Mouse (Mus musculus): Measurements from ENCODE around the gene Errfi1. TPM values are rescaled to one million over a fixed set of nuclear protein-coding genes. Genes with fewer than 3 reads are reported as not detected.

Errfi1 gene
- polyA plus RNA-seq, 1 experiment, result 53.7 TPM

DNA sequence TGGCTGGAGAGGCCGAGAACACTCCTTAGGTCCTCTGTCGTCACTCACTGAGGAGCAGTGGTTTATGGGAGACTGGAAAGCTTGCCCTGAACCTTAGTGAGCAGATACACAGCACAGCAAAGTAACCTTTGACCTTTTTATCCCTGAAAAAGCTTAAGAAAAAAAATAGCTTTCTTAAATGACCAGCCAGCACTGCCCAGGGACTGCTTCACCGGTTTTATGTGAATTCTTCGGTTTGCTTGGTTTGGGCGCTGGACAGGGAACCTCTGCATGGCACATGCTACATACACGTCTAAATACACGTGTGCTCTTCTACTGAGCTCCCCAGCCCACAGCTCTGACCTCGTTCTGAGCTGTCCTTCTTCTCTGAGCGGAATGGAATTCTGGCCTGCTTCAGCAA, 31.1 kb upstream of the Errfi1 start:
- TF ChIP-seq POLR2A (IDR thresholded peaks at IDR 0.05; ENCODE audit: borderline replicate concordance, extremely low read depth, low read depth, low read length) (no peak), CTCF (IDR thresholded peaks at IDR 0.05; ENCODE audit: insufficient read depth, low read length) (no peak)
- WGBS, result 83% methylated on average over 9 of the region's 9 CpGs
- no peak overlapping the region for H3K4me3 ChIP-seq (replicated peaks; ENCODE audit: extremely low read depth, low read depth, low read length)
- DNase-seq, result no peak
- H3K4me1 ChIP-seq (ENCODE audit: control insufficient read depth, insufficient read depth, low read length), result peaks cover 22% of the 10 kb centered on the region

DNA sequence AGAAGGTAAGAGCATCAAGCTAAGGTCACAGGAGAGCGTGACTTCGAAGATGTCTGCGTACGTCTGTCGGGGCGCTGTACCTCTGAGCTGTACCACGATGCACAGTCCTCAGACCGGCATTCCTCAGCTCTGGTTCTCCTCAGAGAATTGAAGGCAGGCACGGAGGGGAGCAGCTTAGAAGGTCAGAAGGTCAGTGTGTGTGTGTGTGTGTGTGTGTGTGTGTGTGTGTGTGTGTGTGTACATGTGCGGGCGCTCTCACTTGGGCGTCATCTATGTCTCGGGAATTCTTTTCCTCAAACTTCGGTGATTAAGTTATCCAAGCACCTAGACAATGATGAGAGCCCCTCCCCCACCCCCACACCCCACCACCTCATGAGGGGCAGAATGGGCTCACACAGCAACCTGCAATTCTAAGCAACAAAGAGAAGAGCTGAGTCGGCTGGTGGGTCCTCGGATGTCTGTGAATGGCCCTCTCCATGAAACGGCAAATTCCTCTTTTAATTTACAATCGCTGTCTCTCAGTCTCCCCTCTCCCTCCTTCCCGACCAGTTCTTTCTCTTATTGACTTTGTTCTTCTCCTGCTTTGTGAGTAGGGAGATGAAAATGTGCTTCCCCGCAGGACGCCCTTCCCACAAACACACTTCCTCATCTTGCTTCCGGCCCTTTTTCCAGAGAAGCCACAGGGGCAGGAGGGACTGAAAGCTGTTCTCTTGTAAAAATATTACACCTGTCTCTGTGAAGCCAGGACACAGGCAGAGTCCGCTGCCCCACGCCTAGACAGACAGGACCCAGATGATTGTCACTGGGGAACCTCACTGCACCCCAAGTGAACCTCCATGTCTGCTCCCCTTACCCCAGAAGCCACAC, 29.9 kb upstream of the Errfi1 start:
- no peak for DNase-seq
- peaks cover 18% of the 10 kb centered on the region for H3K4me1 ChIP-seq (ENCODE audit: control insufficient read depth, insufficient read depth, low read length)
- H3K4me3 ChIP-seq (replicated peaks; ENCODE audit: extremely low read depth, low read depth, low read length), result no peak overlapping the region
- 52% methylated on average over 24 of the region's 24 CpGs for WGBS
- TF ChIP-seq CTCF (IDR thresholded peaks at IDR 0.05; ENCODE audit: insufficient read depth, low read length), result no peak

DNA sequence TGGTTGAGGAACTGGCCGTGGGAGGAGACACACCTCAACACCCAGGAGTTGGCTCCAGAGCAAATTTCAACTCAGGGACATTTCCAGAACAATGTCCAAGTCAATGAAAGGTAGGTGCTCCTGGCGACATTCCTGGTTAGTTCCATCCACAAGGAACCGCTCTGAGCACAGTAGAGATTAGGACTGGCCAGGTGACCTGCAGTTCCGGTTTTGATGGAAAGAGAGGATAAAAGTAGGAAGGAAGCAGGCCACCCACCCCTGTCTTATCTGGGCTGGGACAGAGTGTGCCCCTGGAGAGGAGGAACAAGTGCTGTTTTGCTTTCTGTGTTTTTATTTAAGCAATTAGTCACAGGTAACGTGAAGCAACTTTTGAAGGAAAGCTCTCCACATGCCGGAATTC, 28.8 kb upstream of the Errfi1 start:
- no peak overlapping the region for H3K4me3 ChIP-seq (replicated peaks; ENCODE audit: extremely low read depth, low read depth, low read length)
- WGBS, result 49% methylated on average over 6 of the region's 6 CpGs
- TF ChIP-seq CTCF (IDR thresholded peaks at IDR 0.05; ENCODE audit: insufficient read depth, low read length), result no peak
- TF ChIP-seq POLR2A (IDR thresholded peaks at IDR 0.05; ENCODE audit: borderline replicate concordance, extremely low read depth, low read depth, low read length), result no peak
- H3K4me1 ChIP-seq (ENCODE audit: control insufficient read depth, insufficient read depth, low read length), result peaks cover 10% of the 10 kb centered on the region
- peak; percentile 65 for DNase-seq

DNA sequence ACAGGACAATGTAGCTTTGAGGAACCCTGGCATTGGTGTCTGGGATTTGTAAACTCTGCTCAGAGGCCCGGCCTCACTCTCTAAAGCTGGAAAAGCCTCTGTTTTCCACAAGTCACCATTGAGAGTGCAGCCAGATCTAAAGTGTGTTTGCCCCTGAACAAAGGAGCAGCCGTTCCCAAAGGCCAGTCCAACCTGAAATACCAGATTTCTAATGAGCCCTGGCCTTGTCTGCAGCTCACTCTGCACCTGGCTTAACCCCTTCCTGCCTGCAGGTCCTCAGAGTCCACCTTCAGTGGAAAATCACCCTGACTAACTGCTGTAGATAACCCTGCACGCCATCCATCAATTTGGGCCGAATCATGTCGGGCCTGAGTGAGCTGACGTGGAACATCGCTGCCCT, 28.2 kb upstream of the Errfi1 start:
- Histone ChIP-seq H3K4me1 (ENCODE audit: control insufficient read depth, insufficient read depth, low read length) (peaks cover 10% of the 10 kb centered on the region), H3K4me3 (replicated peaks; ENCODE audit: extremely low read depth, low read depth, low read length) (no peak overlapping the region)
- peak; percentile 61 for DNase-seq
- WGBS, result 57% methylated on average over 7 of the region's 7 CpGs
- no peak for TF ChIP-seq CTCF (IDR thresholded peaks at IDR 0.05; ENCODE audit: insufficient read depth, low read length)
- TF ChIP-seq POLR2A (IDR thresholded peaks at IDR 0.05; ENCODE audit: borderline replicate concordance, extremely low read depth, low read depth, low read length), result no peak

DNA sequence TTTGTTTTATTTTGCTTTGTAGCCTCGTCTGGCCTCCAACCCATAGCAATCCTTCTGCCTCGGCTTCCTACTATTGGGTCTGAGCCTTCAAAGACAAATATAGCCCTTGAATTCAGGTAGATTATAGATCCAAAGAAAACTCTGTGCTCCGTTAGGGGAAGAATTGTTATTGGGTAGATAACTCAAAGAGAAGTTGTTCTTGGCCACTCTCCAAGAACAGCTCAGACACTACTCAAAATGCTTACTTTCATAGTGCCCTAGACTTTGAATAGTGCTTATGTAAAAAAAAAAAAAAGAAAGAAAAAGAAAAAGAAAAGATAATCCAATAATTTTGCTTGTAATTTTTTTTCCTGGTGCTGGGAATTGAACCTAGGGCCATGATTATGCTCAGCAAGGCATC, 22.4 kb upstream of the Errfi1 start:
- WGBS, result 59% methylated on average over 3 of the region's 3 CpGs
- no peak for TF ChIP-seq CTCF (IDR thresholded peaks at IDR 0.05; ENCODE audit: insufficient read depth, low read length)
- no peak for TF ChIP-seq POLR2A (IDR thresholded peaks at IDR 0.05; ENCODE audit: borderline replicate concordance, extremely low read depth, low read depth, low read length)
- H3K4me3 ChIP-seq (replicated peaks; ENCODE audit: extremely low read depth, low read depth, low read length), result no peak overlapping the region
- peaks cover 4% of the 10 kb centered on the region; the same call in 1 of the 2 replicates for H3K4me1 ChIP-seq (ENCODE audit: control insufficient read depth, insufficient read depth, low read length)
- no peak for DNase-seq

DNA sequence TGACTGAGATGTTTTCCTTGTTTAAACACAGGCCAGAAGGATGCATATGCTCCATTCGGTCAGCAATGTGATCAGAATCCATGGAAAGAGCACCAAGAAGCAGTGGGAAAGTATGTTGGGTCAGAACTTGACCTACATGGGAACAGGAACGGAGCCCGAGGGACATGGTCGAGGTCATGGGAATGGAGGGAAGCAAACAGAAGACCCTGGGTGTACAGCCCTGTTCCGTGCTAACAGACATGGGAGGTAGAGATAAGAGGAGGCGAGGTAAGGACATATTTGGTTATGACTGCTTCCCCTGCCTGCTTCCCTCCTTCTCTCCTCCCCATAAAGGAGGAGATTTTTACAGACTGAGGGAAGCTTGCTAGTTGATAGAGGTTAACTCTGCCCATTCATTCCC, 21.8 kb upstream of the Errfi1 start:
- H3K4me3 ChIP-seq (replicated peaks; ENCODE audit: extremely low read depth, low read depth, low read length), result no peak overlapping the region
- TF ChIP-seq POLR2A (IDR thresholded peaks at IDR 0.05; ENCODE audit: borderline replicate concordance, extremely low read depth, low read depth, low read length) (no peak), CTCF (IDR thresholded peaks at IDR 0.05; ENCODE audit: insufficient read depth, low read length) (no peak)
- DNase-seq, result no peak
- H3K4me1 ChIP-seq (ENCODE audit: control insufficient read depth, insufficient read depth, low read length), result peaks cover 4% of the 10 kb centered on the region; the same call in 1 of the 2 replicates
- 73% methylated on average over 6 of the region's 6 CpGs for WGBS

DNA sequence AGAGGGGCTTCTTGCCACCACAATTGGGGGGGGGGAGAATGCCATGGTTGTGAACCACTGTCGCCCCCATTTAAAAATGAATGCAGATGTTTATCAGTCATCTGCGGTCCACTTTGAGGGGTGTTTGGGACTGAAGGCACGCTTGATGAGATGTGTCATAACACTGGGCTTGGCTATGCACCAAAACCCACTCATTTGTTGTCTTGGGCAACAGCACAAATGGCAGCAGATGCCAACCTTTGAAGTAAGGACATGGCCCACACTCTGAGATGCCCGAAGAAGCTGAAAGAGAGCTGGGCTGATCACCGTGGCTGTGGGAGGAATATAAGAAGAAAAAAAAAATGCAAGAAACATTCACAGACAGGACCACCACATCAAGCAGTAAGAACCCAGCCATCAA, 18.6 kb upstream of the Errfi1 start:
- no peak for TF ChIP-seq CTCF (IDR thresholded peaks at IDR 0.05; ENCODE audit: insufficient read depth, low read length)
- TF ChIP-seq POLR2A (IDR thresholded peaks at IDR 0.05; ENCODE audit: borderline replicate concordance, extremely low read depth, low read depth, low read length), result no peak
- Histone ChIP-seq H3K4me1 (ENCODE audit: control insufficient read depth, insufficient read depth, low read length) (peaks cover 4% of the 10 kb centered on the region; the same call in 1 of the 2 replicates), H3K4me3 (replicated peaks; ENCODE audit: extremely low read depth, low read depth, low read length) (no peak overlapping the region)
- DNase-seq, result no peak
- WGBS, result 68% methylated on average over 5 of the region's 5 CpGs

DNA sequence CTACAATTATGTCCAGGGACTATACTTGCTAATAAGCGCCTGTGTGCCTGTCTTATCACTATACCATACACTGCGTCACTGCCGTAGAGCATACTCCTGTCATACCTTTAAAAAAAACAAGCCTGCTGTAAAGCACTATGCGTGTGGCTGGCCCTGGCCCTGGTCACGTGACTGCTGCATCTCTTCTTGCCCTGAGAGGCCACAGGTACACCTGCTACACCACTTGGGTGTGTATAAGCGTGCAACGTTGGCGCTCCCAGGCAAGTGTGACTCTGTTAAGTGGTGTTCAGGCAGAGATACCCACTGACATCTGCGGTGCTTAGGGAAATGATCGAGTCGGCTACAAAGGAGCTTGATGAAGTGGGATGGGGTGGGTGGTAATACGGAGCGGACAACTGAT, 17.5 kb upstream of the Errfi1 start:
- Histone ChIP-seq H3K4me3 (replicated peaks; ENCODE audit: extremely low read depth, low read depth, low read length) (no peak overlapping the region), H3K4me1 (ENCODE audit: control insufficient read depth, insufficient read depth, low read length) (peaks cover 4% of the 10 kb centered on the region; the same call in 1 of the 2 replicates)
- TF ChIP-seq CTCF (IDR thresholded peaks at IDR 0.05; ENCODE audit: insufficient read depth, low read length) (no peak), POLR2A (IDR thresholded peaks at IDR 0.05; ENCODE audit: borderline replicate concordance, extremely low read depth, low read depth, low read length) (no peak)
- WGBS, result 87% methylated on average over 13 of the region's 13 CpGs
- no peak for DNase-seq

DNA sequence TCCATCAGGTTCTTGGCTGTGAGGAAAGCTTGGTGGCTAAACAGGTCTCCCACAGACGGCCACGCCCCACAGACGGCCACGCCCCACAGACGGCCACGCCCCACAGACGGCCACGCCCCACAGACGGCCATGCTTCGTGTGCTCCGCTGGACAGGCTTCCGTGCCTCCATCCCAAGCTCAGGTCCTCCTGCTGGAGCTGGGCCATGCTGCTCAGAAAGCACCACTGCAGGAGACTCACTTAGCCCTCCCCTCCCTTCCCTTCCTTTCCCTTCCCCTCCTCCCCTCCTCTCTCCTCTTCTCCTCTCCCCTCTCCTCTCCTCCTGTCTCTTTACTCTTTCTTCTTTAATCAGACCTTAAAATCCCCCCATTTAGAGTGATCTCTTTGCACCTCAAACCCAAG, 16.8 kb upstream of the Errfi1 start:
- TF ChIP-seq POLR2A (IDR thresholded peaks at IDR 0.05; ENCODE audit: borderline replicate concordance, extremely low read depth, low read depth, low read length) (no peak), CTCF (IDR thresholded peaks at IDR 0.05; ENCODE audit: insufficient read depth, low read length) (no peak)
- no peak for DNase-seq
- no peaks in the 10 kb centered on the region for H3K4me1 ChIP-seq (ENCODE audit: control insufficient read depth, insufficient read depth, low read length)
- no peak overlapping the region for H3K4me3 ChIP-seq (replicated peaks; ENCODE audit: extremely low read depth, low read depth, low read length)
- 76% methylated on average over 12 of the region's 12 CpGs for WGBS

DNA sequence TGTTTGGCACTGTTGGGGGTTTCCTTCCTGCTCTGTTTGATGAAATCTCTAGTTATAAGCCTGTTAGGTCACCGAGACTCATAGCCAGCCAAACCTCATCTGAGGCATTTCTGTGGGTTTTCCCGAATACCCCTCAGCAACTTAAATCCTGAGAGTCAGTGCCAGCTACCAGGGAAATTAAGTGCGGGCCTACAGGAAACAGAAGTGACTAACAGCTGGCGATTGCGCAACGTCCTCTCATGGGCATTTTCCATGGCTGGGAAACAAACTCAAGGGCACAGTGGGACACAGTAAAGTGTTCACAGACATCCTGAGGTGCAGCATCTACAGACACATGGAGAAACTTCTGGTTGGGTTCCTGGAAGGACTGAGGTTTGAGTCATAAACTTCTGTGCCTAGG, 16.3 kb upstream of the Errfi1 start:
- H3K4me1 ChIP-seq (ENCODE audit: control insufficient read depth, insufficient read depth, low read length), result no peaks in the 10 kb centered on the region
- no peak overlapping the region for H3K4me3 ChIP-seq (replicated peaks; ENCODE audit: extremely low read depth, low read depth, low read length)
- peak; percentile 72 for DNase-seq
- no peak for TF ChIP-seq CTCF (IDR thresholded peaks at IDR 0.05; ENCODE audit: insufficient read depth, low read length)
- TF ChIP-seq POLR2A (IDR thresholded peaks at IDR 0.05; ENCODE audit: borderline replicate concordance, extremely low read depth, low read depth, low read length), result no peak
- 17% methylated on average over 6 of the region's 6 CpGs for WGBS
